Mouse (Mus musculus) spleen, postnatal 36 days (tissue): Measurements from ENCODE around the gene Gatm.
A peak's percentile ranks its signal among the peaks of the same experiment; 100 is the strongest.

Experiments
- DNase-seq, 2 experiments: peaks; one replicate each; pipeline ENCODE4 v3.0.0; 2022; ENCODE audit warnings: low spot score in 2 of 2, mixed read lengths in 1 of 2

Gene Gatm

DNA sequence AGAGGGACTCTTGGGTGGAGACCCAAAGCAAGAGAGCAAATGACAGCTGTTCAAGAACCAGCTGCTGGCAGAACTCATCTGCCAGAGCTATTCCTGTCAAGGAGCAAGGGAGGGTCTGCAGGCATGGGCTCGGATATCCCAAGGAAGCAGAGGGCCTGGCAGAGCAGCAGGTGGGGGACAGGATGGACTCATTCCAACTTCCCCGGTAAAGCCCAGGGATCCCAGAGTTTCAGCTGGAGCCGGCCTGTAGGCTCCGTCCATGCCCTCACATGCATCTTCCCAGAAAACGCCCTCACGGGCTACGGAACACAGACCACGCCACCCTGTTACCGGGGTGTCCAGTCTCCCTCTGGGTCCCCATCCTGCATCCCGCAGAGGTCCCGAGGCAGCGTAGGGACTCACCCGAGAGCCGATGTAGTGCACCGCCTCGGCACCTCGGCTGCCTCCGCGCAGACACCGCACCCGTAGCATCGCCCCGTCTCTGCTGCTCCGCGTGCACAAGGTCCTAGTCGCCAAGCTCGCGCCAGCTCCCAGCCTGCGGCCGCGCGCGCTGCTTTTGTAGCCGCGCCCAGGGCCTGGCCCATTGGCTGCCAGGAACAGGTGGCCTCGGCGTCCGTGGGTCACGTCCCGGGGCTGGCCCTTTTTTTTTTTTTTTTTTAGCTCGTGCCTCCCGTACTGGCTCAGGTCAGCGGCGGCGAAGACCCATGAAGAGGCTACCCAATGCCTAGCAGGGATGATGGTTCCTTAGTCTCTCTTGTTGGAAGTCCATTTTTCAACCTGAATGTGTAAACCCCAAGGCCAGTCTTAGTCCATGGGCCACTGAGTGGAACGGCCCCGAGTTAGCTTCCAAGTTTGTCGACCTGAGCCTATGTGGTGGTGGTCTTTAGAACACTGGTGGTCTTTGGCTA, at the start of gene Gatm:
Gatm (minus strand) TSS at position 558 of the 908 bp plus-strand sequence.
- peak; percentile 46 to 55 for DNase-seq

DNA sequence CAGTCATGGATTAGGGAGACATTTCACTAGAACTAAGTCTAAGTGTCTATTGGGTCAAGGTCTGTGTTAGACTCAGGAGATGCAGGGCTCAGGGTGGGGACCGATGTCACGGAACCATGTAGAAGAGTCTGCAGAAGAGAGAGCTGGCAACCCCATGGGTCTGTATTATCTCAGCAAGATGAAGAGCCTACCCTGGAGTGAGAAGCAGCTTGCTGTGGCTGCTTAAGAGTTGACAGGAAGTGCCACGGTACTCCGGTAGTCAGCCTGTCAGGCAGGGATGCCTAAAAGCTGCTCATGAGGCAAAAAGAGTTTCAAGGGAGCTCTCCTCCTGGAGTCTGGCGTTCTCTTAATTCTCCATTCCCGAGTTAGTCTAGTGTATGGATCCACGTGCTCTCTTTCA, 48.7 kb upstream of the Gatm start:
- no peak for DNase-seq

DNA sequence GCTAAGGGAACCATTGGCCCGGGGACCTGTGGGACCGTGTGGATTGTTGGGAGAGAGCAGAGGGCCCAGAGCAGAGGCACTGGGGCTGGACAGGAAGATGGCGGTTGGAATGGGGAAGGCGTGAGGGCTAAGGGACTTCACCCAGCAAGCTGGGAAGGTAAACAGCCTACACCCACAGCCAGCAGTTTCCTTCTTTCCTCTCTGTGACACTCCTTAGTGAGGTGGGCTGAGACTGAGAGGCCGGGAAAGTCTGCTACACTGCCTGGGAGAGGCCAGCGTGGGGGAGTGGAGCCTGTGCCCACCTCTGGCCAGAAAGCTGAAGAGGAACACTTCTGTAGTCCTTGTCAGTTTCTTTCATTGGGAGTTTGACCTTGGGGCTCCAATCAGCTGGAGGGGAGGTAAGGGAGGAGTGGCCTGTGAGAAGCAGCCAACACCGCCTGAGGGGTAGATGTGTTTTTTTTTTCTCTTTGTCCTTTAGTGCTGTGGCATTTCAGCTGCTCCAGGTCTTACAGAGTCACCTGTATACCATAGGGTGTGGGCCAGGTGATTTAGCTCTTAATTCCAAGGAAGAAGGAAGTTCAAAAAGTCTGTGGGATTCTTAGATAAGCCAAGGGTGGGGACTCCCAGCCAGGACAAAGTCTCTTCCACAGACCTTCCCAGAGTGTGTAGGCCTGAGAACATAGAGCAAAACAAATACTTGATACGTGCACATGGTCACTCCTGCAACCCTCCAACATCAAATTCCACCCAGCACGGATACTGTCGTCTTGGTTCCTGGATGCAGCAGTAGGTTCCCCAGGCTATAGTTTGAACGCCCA, 46.8 kb upstream of the Gatm start:
- no peak for DNase-seq

- no peak for DNase-seq
These were observed 45.7 kb upstream of the Gatm start for GRCm38 (mm10) chr2:122656767-122657166.

- DNase-seq: no peak
These were observed 44.9 kb upstream of the Gatm start for GRCm38 (mm10) chr2:122656052-122656451.

DNA sequence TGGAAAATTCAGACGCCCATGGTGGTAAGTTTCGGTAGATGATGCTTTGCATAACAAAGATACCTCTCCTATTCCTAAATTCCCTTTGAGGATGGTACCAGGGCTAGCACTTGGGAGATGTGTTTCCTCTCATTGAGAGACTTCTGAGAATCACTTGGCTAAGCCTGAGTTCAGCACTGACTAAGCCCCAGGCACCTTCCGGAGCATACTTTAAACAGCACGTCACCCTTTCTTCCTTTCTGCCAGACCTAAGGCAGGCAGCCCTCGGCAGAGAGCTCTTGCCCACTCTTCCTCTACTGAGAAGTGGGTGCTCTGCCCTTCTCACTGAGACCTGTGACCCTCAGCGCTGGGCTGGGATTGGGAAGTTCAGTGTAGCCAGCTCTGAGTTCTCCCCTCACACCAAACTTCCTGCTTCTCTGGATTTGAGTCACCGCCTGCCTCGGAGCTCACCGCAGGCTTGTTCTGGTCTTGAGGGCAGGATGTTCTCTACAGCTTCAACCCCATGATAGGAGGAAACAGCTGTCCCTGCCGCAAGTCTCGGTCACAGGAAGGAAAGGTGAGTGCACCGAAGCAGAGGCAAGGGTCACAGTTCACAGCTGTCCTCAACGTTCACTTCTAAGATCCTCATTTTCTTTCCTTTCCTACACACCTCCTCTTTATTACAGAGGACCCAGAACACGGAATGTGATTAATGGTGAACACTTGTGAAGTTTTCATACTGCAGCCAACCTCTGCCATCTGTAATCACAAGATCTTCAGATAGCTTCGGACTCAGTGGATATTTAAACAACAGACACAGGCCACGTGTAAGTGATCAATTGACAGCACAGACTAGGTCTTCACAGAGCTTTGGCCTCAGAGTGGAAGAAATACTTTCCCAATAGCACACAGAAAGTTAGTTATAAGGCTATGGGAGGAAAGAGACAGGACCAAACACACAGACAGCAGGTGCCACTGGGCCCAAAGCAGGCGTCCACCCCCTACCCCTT, 41.3 kb upstream of the Gatm start:
- DNase-seq: peak; percentile 86

- no peak for DNase-seq
These were observed 27.6 kb upstream of the Gatm start for GRCm38 (mm10) chr2:122638673-122639072.

DNA sequence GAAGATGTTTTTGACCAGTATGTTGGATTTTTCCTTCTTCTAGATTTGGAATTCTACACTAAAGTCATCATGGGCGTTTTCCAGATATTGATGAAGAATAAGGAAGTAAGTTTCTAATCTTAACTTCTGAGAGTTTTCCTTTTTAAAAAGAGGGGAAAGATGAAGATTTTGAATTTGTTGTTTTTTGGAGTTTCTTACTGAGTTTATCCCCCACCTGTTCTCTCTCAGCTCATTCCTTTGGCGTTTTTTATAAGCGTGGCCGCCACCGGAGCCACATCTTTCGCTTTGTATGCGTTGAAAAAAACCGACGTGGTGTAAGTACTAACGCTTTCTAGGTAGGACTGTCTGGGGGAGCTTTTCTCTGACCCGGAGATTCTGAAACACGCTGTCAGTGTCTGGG, 26.9 kb upstream of the Gatm start:
- no peak for DNase-seq

DNA sequence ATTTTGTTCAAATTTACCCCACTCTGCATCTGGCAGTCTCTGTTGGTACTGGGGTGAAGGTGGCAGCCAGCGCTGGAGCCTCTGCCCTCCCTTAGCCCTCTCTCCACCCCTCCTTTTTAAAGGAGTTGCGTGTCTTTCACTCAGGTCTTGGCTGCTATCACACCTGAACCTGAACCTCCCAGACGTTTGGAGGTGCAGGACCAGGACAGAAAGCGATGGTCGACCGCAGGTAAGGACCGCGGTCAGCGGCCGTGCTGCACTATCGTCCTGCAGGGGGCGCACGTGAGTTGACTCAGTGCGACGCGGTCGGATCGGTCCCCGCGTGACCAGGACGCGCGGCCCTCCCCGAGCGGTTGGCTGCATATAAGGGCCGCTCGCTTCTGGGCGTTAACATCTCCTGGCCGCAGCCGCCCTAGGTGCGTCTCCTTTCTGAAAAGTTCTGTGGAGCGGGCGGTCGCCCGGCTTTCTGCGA, 26.5 kb upstream of the Gatm start:
- peak; percentile 58 to 68 for DNase-seq

DNA sequence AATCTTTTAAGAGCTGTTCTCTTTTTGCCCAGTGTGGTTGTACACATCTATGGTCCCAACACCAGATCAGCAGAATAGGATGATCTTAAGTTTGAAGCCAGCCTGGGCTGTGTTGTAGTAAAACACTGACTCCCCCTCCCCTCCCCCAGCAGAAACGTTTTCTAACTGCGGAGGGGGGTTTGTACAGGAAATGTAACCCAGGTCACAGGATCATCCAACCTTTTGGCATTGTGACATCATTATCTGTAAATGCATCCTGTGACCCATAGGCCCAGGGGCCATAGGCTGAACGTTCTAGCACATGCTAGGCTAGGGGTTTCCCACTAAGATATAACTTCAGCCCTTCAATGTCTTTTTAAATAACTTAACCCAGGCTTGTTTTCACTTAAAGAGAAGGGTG, 25.6 kb upstream of the Gatm start, which contains the start of gene AA467197:
AA467197 (plus strand) TSS at position 301 of the 400 bp plus-strand sequence.
- no peak for DNase-seq

DNA sequence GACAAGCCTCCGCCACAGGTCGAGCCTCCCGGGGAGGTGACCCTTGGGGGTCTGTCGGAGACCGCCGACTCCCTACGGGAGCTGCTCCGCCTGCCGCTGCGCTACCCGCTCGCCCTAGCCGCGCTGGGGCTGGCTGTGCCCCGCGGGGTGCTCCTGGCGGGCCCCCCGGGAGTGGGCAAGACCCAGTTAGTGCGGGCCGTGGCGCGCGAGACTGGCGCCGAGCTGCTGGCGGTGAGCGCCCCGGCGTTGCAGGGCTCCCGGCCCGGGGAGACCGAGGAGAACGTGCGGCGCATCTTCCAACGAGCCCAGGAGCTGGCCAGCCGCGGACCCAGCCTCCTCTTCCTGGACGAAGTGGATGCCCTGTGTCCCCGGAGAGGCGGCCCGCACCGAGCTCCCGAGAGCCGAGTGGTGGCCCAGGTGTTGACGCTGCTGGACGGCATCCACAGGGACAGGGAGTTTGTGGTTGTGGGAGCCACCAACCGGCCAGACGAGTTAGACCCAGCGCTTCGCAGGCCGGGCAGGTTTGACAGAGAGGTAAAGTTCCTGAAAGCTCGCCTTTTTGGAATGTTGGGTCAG, 20.2 kb upstream of the Gatm start:
- DNase-seq: peak in 1 of 2 experiments; percentile 3

DNA sequence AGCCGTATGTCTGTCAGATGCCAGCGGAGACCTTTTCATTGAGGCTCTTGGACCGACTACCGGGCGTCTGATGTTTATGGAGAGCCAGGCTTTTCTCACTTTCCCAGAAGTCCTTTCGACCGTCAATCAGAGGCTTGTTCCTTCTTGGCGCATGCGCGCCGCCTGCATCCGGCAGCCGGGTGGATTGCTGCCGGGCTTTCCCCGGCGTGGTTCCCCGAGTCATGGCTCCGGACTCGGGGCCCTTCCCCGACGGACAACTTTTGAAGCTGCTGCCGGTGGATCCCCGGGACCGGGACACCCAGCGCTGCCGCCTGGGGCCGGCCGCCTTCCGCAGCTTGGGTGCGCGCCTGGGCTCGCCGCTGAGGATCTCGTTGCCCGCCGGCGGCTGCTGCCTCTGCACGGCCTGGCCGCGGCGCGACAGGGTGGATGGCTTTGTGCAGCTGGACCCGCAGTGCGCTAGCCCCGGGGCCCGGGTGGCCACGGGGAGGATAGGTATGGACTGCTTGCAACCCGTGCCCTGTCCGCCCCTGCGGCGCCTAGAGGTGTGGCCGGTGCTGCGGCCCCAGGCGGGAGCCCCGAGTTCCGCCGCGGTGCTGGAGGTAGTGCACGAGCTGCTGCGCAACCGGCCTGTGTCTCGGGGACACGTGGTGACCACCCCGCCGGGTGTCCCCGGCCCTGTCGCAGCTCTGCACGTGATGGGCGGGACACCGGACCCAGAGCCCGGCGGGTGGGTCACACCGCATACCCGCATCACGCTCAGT, 19.5 kb upstream of the Gatm start:
- peak; percentile 89 for DNase-seq

- DNase-seq: no peak
These were observed 18.8 kb upstream of the Gatm start for GRCm38 (mm10) chr2:122629871-122630270.

- peak; percentile 71 to 84 for DNase-seq
These were observed 17.9 kb upstream of the Gatm start for GRCm38 (mm10) chr2:122628976-122629375.

DNA sequence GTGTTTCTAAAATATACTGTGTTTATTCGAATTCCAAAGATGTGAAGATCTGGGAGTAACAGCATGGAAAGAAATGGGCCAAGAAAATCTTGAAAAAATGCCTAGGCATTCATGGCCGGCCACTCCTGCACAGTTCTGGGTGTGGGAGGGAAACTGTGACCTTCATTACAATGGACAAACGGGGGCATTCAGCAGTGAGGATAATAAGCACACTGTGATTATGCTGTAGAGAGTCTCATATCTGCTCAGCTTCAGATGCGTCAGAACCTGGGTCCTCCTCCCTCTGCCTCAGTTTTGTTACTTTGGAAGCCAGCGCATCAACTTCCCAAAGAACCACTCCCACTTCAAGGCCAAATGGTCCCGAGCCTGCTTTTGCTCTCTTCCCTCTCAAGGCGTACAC, 14.8 kb upstream of the Gatm start:
- DNase-seq: no peak

DNA sequence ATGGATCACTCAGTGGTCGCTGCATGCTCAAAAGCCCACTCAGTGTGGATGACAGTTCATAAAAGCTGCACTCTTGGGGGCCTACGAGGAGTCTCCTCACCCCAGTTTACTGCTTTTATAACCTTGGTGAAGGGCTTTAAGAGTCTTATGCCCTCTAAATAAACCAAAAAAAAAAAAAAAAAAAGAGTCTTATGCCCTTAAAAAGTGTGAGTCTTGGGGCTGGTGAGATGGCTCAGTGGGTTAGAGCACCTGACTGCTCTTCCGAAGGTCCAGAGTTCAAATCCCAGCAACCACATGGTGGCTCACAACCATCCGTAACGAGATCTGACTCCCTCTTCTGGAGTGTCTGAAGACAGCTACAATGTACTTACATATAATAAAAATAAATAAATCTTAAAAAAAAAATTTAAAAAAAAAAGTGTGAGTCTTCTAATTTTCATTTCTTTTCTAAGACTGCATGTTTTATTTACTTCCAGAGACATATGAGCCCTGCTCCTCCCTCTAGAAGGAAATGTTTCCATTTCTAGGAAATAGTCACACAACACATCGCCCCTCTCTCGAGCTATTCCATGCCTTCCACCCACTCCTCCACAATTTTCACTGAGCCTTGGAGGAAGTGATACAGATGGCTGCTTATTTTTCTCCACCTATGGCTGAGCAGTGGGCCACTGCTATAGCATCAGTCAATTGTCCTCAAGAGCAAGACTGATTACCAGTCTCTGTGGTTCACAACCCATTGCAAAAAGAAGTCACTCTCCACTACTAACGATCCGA, 10.4 kb upstream of the Gatm start:
- DNase-seq: no peak

DNA sequence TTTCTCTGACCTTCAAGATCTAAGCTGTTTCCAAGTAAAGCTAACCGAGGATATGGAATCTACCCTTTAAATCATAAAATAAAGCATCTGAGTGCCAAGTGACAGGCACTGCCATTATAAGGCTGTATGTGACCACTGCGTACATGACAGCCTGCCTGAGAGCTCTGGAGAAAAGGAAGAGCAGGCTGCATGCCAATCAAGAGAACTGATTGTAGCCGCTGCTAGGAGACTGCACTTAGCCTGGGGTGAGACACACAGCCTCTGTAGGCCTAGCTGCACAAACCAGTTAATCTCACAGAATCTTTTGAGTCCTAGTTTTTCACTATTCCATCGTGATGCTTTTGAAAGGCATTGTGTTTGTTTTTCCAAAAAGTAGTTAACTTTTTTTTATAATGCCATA, 7.6 kb upstream of the Gatm start:
- DNase-seq: no peak

DNA sequence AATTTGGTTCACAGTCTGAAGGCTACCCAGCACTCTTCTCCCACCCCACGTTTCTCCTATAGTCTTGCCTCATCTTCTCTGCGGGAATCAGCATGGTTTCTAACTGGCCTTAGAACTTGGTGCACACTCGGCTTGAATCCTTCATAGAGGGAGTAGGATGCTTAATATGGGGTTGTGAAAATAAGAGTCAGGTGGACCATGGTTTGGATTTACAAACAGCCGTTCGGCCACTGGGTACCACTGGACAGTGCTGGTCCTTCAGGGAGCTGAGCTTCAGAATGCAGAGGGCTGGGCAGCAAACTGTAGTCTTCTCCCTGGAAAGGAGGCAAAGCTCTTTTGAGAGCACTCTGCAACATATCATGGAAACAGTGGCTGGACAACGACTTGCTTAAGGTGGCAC, 6.7 kb upstream of the Gatm start:
- DNase-seq: no peak

DNA sequence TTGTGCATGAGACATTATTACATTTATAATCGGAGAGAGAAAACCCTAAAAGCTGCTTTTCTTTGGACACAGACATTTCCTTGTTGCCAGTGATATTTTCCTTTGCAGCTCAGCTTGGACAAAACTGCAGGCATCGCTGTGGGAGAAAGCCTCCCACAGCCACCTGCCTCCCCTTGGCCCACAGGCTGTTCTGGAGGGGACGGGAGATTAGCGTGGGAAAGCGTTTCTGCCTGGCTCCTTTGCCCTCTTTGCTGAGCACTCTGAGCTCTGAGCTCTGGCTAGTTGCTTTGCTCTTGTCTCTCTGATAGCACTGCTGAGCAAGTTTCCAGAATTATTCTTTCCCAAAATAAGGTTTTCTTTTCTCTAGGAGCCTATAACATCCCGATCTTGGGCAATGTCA, 5.1 kb upstream of the Gatm start:
- DNase-seq: no peak

DNA sequence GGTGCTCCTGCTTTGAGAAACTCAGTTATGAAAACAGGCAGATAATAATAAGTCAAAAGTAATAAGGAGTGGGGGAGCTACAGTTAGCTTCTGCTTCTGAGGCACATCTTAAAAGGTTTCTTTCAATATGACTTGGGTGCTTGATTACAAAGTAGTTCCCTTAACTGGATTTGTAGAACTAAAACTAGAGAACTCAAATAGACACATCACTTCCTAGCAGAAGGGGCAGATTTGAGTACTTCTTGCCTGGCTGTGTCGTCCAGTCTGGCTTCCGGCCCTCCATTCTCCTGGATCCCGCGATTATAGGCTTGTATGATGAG, 511 bp upstream of the Gatm start:
- no peak for DNase-seq
